Mouse (Mus musculus): ENCODE measurements at regions not wholly inside any gene's neighbourhood (a gene's known extent, or its start where the extent isn't known, plus 50 kb on each side); places are given as distances from the start of the nearest gene placed in this dataset.

DNA sequence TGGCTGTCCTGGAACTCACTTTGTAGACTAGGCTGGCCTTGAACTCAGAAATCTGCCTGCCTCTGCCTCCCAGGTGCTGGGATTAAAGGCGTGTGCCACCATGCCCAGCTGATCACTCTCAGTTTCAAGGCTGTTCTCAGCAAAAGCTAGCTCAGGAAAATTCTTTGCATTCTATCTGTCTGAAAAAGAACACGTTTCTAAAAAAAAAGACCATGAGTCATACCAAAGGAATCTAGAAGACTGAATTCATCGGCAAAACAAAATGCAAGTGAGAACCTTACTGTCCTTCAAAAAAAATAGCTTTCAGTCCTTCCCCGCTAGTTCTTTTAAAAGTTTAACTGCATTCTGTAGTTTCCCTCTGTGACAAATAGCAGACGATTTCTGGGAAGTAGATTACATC lies 596.3 kb upstream of the Syt1 start:
- no peak for DNase-seq (ENCODE audit: low spot score)

DNA sequence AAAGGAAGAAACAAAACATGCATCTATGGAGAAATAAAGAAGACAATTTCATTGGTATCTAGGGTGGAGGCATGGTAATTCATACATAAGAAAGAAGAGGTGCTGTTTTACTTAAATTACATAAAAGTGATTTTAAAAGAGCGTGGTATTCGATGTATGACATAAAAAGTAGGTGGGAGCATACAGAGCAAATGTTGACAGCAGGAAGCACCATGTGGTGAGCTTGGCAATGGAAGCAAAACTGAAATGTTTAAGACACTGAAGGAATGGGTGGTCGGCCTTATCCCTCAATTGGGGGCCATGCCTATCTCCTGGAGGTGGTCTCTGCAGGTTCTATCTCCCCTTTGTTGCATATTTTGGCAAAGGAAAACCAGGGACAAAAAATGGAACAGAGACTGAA lies 592.5 kb upstream of the Syt1 start:
- no peak for DNase-seq (ENCODE audit: low spot score)

DNA sequence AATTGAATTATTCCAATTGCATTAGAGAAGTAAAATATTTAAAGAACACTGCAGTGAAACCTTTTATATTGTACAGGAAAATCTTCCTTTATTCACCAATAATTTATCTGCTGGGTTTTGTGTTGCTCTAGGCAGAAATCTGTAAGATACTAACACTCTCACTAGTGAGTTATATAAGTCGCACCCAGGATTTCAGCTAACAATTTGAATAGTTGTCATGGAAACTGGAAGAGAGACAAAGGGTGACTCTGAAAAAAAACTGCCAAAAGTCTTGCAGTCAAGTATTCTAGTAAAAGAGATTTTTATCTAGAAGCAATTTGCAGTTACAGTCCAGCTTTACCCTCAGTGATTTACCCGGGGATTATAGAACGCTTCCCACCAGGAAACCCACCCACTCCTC lies 587.8 kb upstream of the Syt1 start:
- DNase-seq (ENCODE audit: low spot score), result no peak

DNA sequence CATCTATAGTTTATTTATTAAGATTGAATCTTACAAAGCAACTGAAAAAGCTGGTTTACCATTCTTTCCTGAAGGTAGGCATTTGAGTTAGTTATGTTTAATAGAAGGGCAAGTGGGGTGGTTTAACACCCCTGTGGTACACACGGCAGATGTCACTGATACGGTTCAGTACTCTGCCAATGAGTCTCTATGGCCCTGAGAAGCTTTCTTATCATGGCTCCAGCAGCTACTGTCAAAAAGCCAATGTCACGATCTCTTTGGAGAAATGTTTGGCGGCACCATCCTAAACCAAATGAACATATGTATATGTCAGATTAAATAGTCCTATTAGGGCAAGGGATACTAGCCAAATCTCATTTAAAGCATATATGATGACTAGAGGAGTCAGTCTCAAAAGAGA lies 562.4 kb upstream of the Syt1 start:
- no peak for DNase-seq (ENCODE audit: low spot score)

DNA sequence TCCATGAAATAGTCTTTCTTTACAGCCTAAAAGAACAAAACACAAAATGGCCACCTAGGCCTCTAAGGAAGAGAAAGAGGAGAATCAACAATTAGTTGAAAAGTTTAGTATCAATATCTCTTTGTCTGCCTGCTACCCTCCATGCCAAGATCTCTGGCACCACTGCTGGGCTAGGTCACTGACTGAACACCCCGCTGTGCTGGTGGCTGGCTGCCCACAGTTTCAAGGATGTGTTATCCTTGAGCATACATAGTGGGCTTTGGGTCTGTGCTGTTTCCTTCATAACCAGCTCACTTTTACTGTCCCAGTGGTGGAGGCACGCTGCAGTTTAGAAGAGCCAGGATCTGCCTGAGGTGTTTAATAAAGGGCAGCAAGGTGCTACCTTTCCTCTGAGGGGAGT lies 559.0 kb upstream of the Syt1 start:
- DNase-seq (ENCODE audit: low spot score), result peak; percentile 35

DNA sequence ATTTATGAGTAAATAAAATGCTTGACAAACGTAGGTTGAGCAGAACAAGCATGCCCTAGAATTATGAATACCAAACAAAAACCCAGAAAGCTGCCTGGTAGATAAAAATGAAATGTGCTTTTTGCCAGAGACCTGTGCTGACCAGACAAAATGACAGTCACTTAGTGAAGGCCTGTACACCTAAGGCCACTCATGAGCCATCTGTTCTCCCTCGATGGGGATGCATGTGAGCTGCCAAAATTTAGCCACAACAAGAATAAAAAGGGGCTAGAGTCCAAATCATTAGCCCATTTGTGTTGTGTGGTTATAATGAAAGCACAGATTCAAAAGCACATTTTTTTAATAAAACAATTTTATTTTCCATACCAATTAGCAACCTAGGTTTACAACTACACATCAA lies 555.9 kb upstream of the Syt1 start:
- DNase-seq (ENCODE audit: low spot score), result no peak

DNA sequence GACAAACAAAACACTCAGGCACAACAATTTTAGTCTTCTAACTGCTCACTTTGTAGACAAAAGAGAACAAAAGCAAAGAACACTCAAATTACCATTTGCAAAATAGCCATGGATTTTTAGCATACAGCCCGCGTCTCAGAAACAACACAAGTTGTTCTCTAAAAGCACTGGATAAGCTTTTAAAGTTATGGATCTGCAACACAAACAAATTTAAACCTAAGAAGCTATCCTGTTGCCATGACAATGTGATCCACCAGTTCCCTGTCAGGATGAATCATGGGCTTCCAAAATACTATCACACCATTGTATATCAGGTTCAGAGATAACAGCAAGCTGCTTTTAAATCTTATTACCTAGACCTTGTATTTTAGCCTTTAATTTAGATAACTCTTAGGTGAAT lies 550.9 kb upstream of the Syt1 start:
- no peak for DNase-seq (ENCODE audit: low spot score)

DNA sequence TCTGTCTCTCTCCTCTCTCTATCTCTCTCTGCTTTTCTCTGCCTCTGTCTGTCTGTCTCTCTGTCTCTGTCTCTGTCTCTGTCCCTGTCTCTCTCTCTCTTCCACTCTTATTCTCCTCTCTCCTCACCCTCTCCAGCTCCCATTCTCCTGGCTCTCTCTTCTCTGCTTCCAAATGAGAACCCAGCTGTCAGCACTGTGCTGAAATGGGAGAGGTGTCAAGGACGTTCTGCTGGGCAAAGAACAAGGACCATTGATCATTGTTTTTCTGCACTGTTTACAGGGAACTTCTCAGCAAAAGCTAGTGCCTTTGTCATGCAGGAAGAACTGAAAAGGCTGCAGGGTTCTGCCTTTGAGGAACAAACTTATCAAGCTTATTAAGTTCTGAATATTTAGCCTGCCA lies 550.3 kb upstream of the Syt1 start:
- peak; percentile 7 for DNase-seq (ENCODE audit: low spot score)

DNA sequence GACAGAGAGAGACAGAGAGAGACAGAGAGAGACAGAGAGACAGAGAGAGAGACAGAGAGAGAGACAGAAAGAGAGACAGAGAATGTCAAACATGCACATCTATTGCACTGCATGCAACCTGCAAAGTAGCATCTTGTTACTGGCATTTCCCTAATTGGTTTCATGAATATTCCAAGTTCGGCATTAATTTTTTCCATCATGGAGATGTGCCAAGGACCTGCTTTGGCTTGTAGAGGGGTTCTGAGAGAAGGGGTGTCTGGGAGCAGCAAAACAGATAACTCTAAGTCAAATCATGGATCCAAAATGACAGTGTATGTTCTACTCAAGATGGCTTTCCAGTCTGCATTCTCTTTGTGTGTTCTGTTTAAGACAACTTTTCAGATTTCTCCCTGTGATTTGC lies 532.5 kb upstream of the Syt1 start:
- no peak for DNase-seq (ENCODE audit: low spot score)

DNA sequence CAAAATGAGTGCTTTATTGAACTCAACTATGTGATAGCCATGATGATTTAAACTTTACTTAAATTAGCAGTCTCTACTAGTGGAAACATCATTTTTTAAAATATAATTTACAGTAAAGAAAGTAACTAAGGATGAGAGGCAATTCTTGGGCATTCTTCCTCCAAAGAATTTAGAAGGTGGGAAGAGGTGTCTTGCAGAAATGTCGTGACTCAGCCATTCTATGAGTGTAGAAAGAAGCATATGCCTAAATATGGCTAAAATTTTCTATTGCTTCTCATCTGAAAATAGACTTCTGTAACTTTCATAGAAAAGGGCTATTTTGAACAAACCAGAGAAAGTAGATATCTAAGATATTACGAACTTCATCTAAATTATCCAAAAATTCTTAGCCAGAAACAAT lies 529.4 kb upstream of the Syt1 start:
- DNase-seq (ENCODE audit: low spot score), result no peak

DNA sequence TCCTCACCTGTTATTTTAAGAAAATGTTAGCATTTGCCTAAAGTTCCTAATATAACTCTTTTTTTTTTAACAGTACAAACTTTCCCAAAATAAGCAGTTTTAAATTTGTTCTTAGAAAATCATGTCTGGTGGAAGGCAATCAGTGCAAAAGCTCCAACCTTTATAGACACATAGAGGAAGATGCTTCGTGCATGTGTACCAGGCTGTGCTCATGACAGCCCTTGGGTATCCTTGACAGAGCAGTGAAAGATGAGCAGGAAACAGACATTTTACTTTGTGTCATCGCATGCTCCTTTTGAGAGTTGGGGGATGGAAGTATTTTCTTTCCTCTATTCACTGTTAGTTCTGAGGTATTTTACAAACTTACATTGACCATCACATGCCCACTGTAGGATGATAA lies 517.3 kb upstream of the Syt1 start:
- DNase-seq (ENCODE audit: low spot score), result no peak

DNA sequence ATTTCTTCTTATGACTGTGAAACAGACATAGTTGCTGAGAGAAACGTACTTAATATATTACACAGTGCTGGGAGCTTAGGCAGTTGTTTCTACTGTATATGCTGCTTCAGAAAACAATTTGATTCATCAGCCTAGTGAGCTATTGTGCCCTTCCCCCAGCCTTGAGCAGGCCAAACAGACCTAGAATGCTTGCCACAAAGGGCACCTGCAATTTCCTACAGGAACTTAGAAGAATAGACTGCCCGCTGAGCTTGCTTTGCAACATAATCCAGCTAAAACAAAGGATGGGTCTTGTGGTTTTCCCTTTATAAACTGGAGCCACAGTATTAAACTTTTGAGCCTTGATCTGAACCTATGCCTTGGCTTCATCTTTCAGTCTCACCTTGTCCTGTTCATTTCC lies 510.9 kb upstream of the Syt1 start:
- no peak for DNase-seq (ENCODE audit: low spot score)

DNA sequence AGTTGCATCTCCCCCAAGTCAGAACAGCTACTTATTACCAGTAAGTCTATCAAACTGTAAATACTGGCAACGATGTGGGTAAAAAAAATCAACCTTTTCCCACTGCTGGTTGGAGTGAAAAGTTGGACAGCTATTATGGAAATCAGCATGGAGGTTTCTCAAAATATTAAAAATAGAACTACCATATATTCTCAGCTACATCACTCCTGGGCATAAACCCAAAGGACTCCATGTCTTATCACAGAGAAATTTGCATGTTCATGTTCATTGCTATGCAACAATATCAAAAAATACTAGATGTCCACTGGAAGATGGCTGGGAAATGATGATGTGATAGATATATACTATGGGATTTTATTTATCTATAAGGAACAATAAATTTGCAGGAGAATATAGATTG lies 506.9 kb upstream of the Syt1 start:
- DNase-seq (ENCODE audit: low spot score), result no peak

DNA sequence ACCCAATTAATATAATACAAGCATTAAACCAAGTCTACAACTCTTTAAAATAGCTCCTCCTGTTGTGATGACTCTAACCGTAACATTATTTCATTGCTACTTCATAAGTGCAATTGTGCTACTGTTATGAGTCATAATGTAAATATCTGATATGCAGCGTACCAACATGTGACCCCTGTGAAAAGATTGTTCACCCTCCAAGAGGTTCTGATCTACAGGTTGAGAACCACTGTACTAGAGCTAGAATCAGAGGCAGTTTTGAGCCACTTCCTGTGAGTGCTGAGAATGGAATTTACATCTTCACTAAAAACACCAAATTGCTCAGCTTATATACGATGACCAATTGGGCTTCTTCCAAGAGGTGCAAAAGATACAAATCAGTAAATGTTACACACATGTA lies 504.4 kb upstream of the Syt1 start:
- no peak for DNase-seq (ENCODE audit: low spot score)

DNA sequence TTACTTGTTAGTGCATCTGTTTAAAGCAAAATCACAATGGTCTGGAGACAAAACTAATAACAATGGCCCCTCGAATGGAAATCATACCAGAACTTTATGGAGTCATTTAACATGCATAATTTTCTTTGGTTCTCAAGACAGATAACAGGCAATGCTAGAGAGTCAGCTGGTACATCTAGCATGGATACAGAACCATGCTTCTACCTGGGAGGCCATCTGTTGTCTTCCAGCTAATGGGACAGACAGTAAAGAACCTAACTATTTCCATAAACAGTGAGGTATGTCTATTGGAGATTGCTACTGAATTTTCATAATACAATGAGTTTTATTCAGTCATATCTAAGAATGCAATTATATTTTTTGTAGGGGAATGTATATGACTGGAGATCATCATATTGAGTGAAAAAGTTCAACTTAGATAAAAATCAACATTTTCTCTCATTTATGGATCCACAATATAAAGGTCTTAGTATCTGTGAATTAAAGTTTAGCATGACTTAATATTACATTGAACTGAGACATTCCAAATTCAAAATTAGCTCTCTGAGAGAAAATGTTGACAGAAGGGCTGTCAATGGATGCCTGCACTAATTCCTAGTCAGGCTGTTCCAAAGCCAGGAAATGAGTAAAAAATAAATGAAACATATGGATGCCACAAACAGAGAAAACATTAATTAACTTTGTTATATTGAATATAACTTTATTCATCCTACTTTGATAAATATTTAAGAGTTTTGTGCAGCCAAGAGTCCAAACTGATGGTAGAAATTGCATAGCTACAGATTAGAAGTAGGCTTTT lies 500.3 kb upstream of the Syt1 start:
- DNase-seq (ENCODE audit: low spot score), result no peak

DNA sequence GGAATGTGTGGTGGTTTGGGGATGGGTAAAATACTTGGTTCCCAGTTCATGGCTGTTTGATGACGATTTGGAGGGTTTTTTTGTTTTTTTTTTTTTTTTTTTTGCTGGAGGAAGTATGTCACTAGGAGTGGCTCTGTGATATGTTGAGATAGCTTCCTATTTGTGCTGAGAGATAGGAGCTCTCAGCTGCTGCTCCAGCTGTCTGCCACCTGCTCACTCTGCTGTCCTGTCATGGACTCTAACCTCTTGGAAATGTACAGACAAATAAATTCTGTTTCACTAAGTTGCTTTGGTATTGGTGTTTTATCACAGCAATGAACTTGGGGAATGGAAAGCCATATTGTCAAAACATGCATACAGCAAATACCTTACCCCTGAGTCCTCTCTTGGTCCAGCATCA lies 497.8 kb upstream of the Syt1 start:
- DNase-seq (ENCODE audit: low spot score), result no peak

DNA sequence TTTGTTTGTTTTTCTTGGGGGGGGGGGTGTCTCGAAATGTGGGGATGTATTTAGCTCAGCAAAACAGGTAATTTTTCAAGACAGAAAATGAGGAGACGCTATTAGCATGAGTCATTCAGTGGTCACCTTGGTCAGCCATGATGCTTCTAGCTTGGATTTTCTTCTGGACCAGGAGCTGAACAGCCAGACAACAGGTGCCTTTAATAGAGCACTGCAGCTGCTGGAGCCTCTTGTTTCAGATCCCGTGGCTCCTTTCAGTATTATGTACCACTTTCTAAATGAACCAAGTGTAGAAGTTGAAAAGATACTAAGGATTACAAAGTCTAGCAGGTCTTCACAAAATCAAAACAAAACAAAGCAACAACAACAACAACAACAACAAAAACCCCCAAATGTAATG lies 496.4 kb upstream of the Syt1 start:
- DNase-seq (ENCODE audit: low spot score), result no peak

DNA sequence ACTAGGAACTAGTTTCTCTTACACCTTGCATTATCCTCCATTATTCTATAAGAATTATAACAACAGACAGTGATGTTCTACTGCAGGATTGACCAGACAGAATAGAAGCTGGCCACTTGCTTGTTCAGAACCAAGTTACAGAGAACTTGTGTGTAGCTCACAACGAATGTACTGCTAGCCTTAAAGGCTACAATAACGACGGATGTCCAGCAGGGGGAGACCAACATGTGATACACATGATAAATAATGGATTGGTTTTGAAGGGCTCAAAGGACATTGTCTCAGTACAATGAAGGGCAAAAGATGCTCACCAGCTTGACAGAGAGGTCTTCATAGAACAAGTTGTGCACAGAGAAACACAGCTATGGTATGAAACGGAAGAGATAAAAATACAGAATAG lies 493.9 kb upstream of the Syt1 start:
- DNase-seq (ENCODE audit: low spot score), result no peak

DNA sequence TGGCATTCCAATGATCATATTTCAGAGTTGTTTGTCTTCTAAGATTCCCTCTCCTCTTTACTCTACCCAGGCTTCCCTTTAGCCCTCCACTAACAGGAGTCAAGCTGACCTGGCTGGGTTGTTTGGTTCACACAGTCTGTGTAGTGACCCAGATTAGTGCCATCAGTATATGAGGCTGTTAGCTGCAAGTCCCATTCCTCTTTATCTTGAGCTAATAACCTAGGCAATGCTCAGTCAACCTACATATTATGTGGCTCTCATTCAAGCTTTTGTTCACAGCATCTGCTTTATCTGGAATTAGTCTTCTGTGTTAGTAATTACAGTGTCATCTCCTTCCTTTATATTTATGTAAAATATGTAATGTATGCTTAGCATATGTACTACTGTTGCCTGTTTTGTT lies 490.1 kb upstream of the Syt1 start:
- DNase-seq (ENCODE audit: low spot score), result no peak

DNA sequence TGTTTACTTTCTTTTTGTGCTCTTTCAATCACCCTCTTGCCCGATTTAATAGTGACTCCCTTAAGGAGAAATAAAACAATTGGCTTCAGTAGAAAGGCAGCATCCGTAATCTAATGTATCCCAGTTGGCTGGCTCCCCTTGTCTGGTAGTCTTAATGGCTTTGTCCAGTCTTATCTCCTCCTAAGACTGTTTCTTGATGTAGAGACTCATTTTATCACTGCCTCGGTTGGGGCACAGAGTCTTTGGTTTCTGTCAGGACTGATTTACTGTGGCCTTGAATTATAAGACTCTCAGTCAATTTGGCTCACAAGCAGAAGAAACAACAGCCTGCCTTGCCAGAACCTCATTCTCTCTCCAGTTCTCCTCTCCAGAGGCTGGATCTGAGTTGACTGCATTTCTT lies 487.5 kb upstream of the Syt1 start:
- DNase-seq (ENCODE audit: low spot score), result peak; percentile 3

DNA sequence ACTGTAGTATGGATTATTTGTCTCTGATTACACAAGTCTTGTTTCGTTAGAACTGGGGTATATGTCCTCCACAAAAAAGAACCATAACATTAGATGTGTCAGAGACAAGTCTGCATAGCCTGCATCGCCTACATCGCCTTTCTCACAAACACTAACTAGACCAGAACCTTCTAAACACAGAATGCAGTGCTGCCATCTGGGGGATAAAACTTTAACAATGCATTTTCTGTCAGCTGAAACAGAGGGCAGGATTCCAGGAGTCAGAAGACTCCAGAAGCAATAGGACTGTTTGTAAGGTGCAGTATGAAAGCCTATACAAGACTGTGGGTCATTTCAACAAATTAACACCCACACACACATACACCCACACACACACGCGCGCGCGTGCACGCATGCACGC lies 485.4 kb upstream of the Syt1 start:
- DNase-seq (ENCODE audit: low spot score), result no peak

DNA sequence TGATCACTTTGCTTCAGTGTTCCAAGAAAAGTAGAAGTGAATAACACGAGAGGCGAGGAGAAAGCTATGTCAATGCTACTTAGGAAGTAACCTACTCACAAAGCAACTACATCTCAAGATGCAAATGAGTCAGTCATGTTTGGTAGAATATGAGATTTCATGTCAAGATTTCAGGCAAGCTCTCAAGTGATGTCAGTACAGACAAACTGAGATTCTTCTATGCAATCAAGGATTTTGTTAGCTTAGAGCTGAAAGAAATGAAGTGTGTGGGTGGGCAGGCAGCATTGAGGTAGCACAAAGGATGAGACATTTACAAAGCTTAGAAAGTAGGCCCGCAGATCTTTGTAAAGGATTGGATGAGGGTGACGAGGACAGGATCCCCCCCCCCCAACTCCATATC lies 480.0 kb upstream of the Syt1 start:
- no peak for DNase-seq (ENCODE audit: low spot score)

DNA sequence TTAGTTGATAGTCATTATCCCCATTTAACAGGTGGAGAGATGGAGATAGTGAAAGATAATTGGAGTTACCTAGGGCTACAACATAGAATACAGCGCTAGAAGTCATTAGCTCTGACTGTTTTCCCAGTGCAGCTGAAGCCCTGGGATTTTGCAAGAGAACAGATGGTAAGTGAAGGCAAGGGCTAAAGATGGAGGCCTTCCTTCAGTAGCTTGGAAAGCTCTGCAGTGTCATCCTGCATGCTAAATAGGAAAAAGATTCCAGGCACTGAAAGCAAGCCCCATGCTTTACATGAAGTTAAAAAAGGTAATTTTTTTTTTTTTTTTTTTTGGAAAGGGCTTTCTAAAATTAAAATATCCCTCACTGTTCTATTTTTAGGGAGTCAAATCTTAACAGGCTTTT lies 477.2 kb upstream of the Syt1 start:
- no peak for DNase-seq (ENCODE audit: low spot score)

DNA sequence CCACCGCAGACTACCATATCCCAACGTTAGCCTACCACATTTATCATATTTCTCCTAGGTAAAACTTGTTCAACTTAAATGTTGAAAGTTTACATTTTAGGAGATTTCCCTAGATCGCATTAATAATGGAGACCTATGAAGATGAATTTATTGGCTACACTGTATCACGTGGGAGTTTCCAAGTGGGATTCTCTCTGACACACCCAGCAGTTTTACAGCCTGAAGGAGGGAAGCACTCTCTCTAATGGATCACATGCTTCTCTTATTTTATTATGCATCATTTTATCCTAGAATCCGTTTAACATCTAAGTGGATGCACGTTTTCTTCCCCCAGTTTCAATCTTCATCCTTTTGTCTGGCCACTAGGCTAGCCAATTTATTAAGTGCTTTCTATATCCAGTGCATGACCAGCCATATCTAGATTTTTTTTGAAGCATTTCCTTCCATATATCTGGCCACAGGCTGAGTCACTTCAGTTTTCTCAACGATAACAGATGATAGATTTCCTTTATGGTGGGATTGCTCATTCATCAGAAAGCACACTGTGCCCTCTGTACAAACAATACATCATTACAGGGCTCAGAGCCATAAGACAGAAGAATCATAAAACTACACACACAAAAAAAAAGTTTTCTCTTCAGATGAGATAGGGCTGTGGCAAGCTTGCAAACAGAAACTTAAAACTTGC lies 476.3 kb upstream of the Syt1 start:
- no peak for DNase-seq (ENCODE audit: low spot score)

Measured in testis, postnatal 14 days (tissue).